Mouse (Mus musculus) gastrocnemius, postnatal 14 days (tissue): ENCODE measurements around the gene Ubtd1. TPM values are rescaled to one million over a fixed set of nuclear protein-coding genes. Genes with fewer than 3 reads are reported as not detected.

Source experiments
- DNase-seq: peaks from one replicate; pipeline ENCODE4 v3.0.0; 2021; ENCODE audit warnings: mixed read lengths
- intact Hi-C: fragments of 180-260 bp; cut with DNase I; formaldehyde crosslinking; loops from one replicate; pipeline ENCODE4 v1.15.1; 2025; ENCODE audit warnings: low total_unique reads
- total RNA-seq, 2 experiments: library from RNA; stranded (reverse); gene quantifications; 2 replicates each; pipeline ENCODE4 v1.2.3; 2021

The Ubtd1 gene
- total RNA-seq, 2 experiments from 2014 or later, result 14.8 to 17.4 TPM

GRCm38 (mm10) chr19:42016840-42017239 is 35.3 kb downstream of the Ubtd1 start:
- peak; percentile 47 for DNase-seq
- intact Hi-C loops, result no loop called here

- intact Hi-C loops, result no loop called here
- peak; percentile 86 for DNase-seq
These were observed 36.1 kb downstream of the Ubtd1 start for GRCm38 (mm10) chr19:42017399-42018247.

GRCm38 (mm10) chr19:42019011-42019522 is 37.5 kb downstream of the Ubtd1 start:
- intact Hi-C loops, result no loop called here

DNA sequence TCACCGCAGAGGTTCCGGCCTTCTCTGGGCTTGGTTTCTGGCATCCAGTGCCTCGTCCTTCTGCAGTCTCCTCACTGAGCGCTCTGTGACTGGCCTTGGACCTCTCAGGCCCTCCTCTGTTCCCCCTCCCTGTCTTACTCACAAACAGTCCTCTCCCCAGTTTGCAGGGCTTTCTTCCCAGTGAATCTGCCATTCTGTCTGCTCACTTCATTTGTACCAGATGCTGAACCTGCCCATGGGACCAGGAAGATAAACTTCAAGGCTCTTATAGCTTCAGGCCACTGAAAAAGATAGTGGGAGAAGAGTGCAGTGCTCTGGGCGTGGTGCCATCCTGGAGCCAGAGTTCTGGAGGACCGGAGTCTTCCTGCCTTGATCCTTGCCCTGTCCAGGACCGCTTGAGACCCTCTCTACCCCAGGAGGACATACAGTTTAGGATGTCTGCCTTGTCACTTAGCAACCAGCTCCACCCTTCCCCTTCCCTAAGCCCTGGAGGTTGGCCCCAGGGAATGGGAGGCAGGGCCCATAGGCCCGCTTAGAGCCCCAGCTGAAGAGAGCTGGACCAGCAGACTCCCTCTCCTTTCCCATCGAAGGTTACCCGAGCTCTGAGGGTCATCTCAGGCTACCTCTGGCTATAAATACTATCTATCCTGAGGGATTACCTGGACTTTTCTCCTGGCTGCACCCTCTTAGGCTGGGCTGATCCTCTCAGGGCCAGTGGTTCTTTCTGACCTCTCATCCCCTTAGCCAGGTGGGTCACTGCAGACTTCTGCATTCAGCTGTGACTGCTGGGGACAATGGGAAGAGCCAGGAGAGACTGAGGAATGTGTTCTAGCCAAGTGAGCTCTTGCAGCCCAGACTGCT is 40.3 kb downstream of the Ubtd1 start:
- DNase-seq, result peak; percentile 57
- intact Hi-C loops, result loop anchor here (5.0 kb wide), 1 partner anchor 40 kb away; the partner anchor contains the start of genes Mms19 and Ubtd1

More at GRCm38 (mm10) chr19:42019011-42019522, 37.5 kb downstream of the Ubtd1 start:
- DNase-seq, result no peak

DNA sequence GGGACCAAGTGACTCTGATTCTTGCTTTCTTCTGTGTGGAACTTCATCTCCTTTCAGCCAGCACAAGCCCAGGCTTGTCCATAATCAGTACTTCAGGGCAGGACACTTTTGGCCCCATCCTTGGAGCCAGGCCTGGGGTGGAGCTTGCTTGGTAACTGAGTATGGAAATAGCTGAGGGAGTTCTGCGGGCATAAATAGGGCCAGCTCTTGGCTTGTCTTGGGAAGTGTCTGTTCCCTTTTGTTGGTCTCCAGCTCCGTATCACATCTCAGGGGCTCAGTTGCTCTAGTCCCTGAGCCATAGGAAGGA is 40.9 kb downstream of the Ubtd1 start:
- intact Hi-C loops, result loop anchor here (5.0 kb wide), 1 partner anchor 40 kb away; the partner anchor contains the start of genes Mms19 and Ubtd1
- no peak for DNase-seq

DNA sequence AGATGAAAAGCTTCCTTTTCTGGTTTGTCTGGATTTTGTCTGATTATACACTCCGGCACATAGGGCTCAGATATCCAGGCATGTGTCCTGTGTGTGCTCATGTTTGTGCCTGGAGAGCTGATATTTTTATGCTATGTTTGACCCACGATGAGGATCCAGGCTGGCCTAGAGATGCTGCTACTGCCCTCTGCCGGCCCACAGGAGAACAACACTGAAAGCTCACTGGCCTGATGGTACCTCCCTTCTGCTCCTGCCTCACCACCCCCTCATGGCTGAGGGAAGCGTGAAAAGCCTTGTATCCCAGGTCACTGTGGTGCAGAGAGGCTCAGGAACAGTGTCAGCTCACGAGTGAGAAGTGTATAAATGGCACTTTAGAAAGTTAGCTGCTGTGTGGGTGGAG is 44.6 kb downstream of the Ubtd1 start:
- DNase-seq, result peak; percentile 80
- intact Hi-C loops, result no loop called here

- no peak for DNase-seq
These were observed 49.5 kb downstream of the Ubtd1 start for GRCm38 (mm10) chr19:42031112-42031511.

DNA sequence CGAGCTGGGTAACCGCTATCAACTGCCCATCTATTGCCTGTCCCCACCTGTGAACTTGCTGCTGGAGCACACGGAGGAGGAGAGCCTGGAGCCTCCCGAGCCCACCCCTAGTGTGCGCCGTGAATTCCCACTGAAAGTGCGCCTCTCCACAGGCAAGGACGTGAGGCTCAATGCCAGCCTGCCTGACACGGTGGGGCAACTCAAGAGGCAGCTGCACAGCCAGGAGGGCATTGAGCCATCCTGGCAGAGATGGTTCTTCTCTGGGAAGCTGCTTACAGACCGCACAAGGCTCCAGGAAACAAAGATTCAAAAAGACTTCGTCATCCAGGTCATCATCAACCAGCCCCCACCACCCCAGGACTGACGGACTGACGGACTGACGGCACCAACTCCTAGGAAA is 52.0 kb downstream of the Ubtd1 start:
- DNase-seq, result peak; percentile 73
- intact Hi-C loops, result loop anchor here (10.0 kb wide), 1 partner anchor 131 kb away; the partner anchor contains the start of gene Zfyve27

More at GRCm38 (mm10) chr19:42031112-42031511, 49.5 kb downstream of the Ubtd1 start:
- intact Hi-C loops, result loop anchor here (10.0 kb wide), 1 partner anchor 134 kb away; the partner anchor contains the start of gene Zfyve27

GRCm38 (mm10) chr19:42034146-42034775 is 52.7 kb downstream of the Ubtd1 start:
- DNase-seq, result no peak
- intact Hi-C loops, result loop anchor here (10.0 kb wide), 1 partner anchor 131 kb away; the partner anchor contains the start of gene Zfyve27

GRCm38 (mm10) chr19:42034881-42035455 is 53.4 kb downstream of the Ubtd1 start:
- DNase-seq, result no peak
- intact Hi-C loops, result loop anchor here (5.0 to 10.0 kb wide), 2 partner anchors 37 to 130 kb away; partner anchors contain the start of gene Zfyve27

DNA sequence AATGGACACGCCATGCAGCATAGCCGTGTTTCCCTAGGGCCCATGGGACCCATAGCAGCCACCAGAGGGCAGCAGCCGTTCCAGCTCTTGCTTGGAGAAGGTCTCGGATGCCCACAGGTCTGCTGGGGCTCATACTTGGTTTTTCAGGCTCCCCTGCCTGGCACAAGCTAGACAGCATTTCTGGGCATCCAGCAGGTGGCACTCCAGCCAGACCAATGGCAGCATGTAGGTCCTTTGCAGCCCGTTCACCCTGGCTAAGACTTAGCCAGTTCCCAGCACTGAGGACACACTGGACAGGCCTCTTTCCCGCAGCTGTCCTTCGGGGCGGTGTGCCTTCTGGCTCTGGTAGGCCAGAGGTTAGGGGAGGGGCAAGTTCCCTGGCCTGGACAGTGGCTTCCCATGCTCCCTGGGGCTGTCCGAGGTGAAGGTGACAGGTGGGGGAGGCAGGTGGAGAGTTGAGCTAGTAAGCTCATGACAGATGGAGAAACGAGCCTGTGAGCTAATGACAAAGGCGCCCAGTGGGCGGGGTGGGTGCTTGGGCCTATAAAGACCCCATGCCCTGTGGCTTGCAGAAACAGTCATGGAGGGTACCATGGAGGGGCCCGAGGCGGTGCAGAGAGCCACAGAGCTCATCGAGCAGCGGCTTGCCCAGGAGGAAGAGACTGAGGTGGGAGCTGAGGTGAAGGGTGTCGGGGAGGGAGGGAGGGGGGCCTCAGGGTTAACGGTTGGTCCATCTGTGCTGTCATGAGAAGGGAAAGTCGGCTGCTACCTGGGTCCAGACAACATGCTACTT is 54.1 kb downstream of the Ubtd1 start, which contains the start of gene Ankrd2:
Gene Ankrd2, plus strand, starts transcription at position 545 of the 793 bp plus-strand sequence.
- intact Hi-C loops, result loop anchor here (5.0 to 10.0 kb wide), 2 partner anchors 37 to 129 kb away; partner anchors contain the start of gene Zfyve27
- peak; percentile 87 for DNase-seq

GRCm38 (mm10) chr19:42036357-42036756 is 54.8 kb downstream of the Ubtd1 start:
- intact Hi-C loops, result loop anchor here (5.0 to 10.0 kb wide), 2 partner anchors 36 to 128 kb away; partner anchors contain the start of gene Zfyve27
- no peak for DNase-seq

DNA sequence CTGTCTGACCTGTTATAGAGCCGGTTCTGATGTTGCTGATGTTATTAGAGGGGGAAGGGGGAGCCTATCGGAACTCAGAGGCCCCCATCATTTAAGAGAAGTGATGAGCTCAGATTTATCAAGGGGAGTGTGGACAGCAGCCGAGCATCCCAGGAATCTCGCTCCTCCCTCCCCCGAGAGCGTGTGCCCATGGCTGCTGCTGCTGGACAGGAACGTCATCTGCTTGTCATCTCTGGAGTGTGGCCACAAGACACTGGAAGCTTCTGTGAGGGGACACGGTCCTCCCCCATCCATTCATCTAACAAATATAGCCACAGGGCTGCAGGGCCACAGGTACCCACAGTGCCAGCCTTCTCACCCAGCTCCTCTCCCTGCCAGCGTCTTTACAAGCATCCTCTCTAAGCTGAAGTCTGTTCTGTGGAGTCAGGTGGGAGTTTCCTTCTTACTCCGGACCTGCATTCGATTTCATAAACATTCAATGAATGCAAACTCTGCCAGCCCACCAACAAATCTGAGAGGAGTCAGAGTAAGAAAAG is 55.7 kb downstream of the Ubtd1 start:
- DNase-seq, result no peak
- intact Hi-C loops, result loop anchor here (5.0 to 10.0 kb wide), 2 partner anchors 35 to 128 kb away; partner anchors contain the start of gene Zfyve27

GRCm38 (mm10) chr19:42038310-42038709 is 56.7 kb downstream of the Ubtd1 start:
- DNase-seq, result no peak
- intact Hi-C loops, result loop anchor here (5.0 to 10.0 kb wide), 2 partner anchors 34 to 126 kb away; partner anchors contain the start of gene Zfyve27

- intact Hi-C loops, result no loop called here
- DNase-seq, result no peak
These were observed 62.4 kb downstream of the Ubtd1 start for GRCm38 (mm10) chr19:42043988-42044387.

- intact Hi-C loops, result no loop called here
These were observed 63.9 kb downstream of the Ubtd1 start, which contains the start of gene Hoga1 for GRCm38 (mm10) chr19:42045269-42046102. TSS of gene Hoga1 (plus strand) at chr19:42045610.

More at GRCm38 (mm10) chr19:42045269-42046102, 63.9 kb downstream of the Ubtd1 start, which contains the start of gene Hoga1:
- peak; percentile 85 for DNase-seq
